Mouse (Mus musculus) kidney, embryonic 14.5 days (tissue): Measurements from ENCODE around the gene Epha6. TPM values are rescaled to one million over a fixed set of nuclear protein-coding genes. Genes with fewer than 3 reads are reported as not detected.

ENCODE experiments used
- ATAC-seq: fragments of 200-750 bp; cut with Nextera tagmentation; 2 replicates; pipeline ENCODE4 v1.8.0; 2017; ENCODE audit warnings: moderate number of reproducible peaks, mild to moderate bottlenecking, moderate TSS enrichment, moderate library complexity; ENCODE audit not compliant: low FRiP score, low TSS enrichment
- H3K27ac ChIP-seq: fragments of 300-500 bp; sonication (generic); 2 replicates; pipeline ENCODE4 v1.5.1; 2014; ENCODE audit warnings: low read depth, mild to moderate bottlenecking, low read length, moderate library complexity, mixed read lengths
- H3K27me3 ChIP-seq: fragments of 300-500 bp; sonication (generic); 2 replicates; pipeline ENCODE4 v1.6.1; 2014; ENCODE audit warnings: mild to moderate bottlenecking, low read length; ENCODE audit not compliant: control insufficient read depth, insufficient read depth
- H3K36me3 ChIP-seq: fragments of 300-500 bp; sonication (generic); 2 replicates; pipeline ENCODE4 v1.6.1; 2014; ENCODE audit warnings: low read length, mixed read lengths; ENCODE audit not compliant: control insufficient read depth, insufficient read depth
- H3K4me1 ChIP-seq: fragments of 300-500 bp; sonication (generic); 2 replicates; pipeline ENCODE4 v1.6.1; 2014; ENCODE audit warnings: low read length, mixed read lengths; ENCODE audit not compliant: control insufficient read depth, insufficient read depth
- H3K4me2 ChIP-seq: fragments of 300-500 bp; sonication (generic); replicated peaks from 2 replicates; pipeline ENCODE4 v1.6.1; 2014; ENCODE audit warnings: low read depth, mild to moderate bottlenecking, low read length
- H3K4me3 ChIP-seq: fragments of 300-500 bp; sonication (generic); 2 replicates; pipeline ENCODE4 v1.5.1; 2014; ENCODE audit warnings: mild to moderate bottlenecking, low read length
- H3K9ac ChIP-seq: fragments of 300-500 bp; sonication (generic); 2 replicates; pipeline ENCODE4 v1.6.1; 2014; ENCODE audit warnings: low read depth, mild to moderate bottlenecking, low read length, moderate library complexity
- H3K9me3 ChIP-seq: fragments of 300-500 bp; sonication (generic); 2 replicates; pipeline ENCODE4 v1.6.1; 2016; ENCODE audit warnings: low read length; ENCODE audit not compliant: control insufficient read depth
- WGBS: fragments of 180-500 bp; shearing (Covaris S2); extraction: QIAGEN DNeasy Blood & Tissue Kit; methylation state at CpG from one replicate; pipeline ENCODE4 v1.1.7; 2014; 5-methylcytosine and 5-hydroxymethylcytosine counted together
- polyA plus RNA-seq: library from polyadenylated mRNA; unstranded; fragments of >200 nt; fragmentation: Nextera tagmentation; extraction: Ambion mirVana; gene quantifications from 2 replicates; pipeline ENCODE4 v1.2.1, GENCODE M21; 2014

The Epha6 gene
- polyA plus RNA-seq, 1 experiment from 2014 or later = 0.11 TPM

- no peak overlapping the region for H3K4me2 ChIP-seq
- H3K27me3 ChIP-seq = no peaks in the 10 kb centered on the region
- no peak overlapping the region for H3K9ac ChIP-seq
- WGBS = 71% methylated on average over 5 of the region's 5 CpGs
- H3K36me3 ChIP-seq = no peaks in the 10 kb centered on the region
- H3K4me3 ChIP-seq = no peak overlapping the region
- ATAC-seq = no peak
- no peaks in the 10 kb centered on the region for H3K9me3 ChIP-seq
- no peaks in the 10 kb centered on the region for H3K4me1 ChIP-seq
- H3K27ac ChIP-seq = no peak overlapping the region
Observed at GRCm38 (mm10) chr16:59685135-59685534, 920.2 kb downstream of the Epha6 start.

- no peaks in the 10 kb centered on the region for H3K36me3 ChIP-seq
- H3K4me1 ChIP-seq = no peaks in the 10 kb centered on the region
- no peaks in the 10 kb centered on the region for H3K9me3 ChIP-seq
- no peak overlapping the region for H3K27ac ChIP-seq
- no peaks in the 10 kb centered on the region for H3K27me3 ChIP-seq
- H3K4me2 ChIP-seq = no peak overlapping the region
- WGBS = 5% methylated on average over 8 of the region's 8 CpGs
- H3K9ac ChIP-seq = no peak overlapping the region
- ATAC-seq = peak; percentile 95
- no peak overlapping the region for H3K4me3 ChIP-seq
Observed at GRCm38 (mm10) chr16:59683434-59683833, 921.9 kb downstream of the Epha6 start.

DNA sequence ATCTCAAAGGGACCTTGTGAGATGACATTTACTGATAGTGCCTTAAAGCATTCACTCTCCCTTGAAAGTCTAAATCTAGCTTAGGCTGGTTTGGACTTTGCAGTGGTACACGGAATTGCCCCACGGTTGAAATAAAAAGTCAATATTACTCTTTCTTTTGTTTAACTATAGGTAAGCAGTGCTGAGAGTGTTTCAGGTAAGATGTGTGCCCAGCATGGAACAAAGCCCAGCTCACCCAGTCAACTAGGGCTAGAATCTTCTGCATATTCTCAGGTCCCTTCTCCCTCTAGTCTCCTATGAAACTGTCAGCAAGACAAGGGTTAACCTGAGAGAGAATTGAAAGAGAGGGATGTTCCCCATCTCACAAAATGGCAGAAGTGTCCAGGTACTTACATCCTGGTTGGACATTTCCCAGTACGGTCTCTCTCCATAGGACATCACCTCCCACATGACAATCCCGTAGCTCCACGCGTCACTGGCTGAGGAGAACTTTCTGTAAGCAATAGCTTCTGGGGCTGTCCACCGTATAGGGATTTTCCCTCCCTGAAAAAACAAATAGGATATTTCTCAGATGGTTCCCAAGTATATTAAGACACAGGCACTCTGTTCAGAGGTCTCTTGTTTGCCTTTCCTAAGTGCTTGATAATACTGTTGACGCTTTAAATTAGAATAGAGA is 923.0 kb downstream of the Epha6 start:
- H3K36me3 ChIP-seq = no peaks in the 10 kb centered on the region
- WGBS = 83% methylated on average over 8 of the region's 8 CpGs
- H3K9me3 ChIP-seq = no peaks in the 10 kb centered on the region
- H3K27ac ChIP-seq = no peak overlapping the region
- H3K9ac ChIP-seq = no peak overlapping the region
- ATAC-seq = no peak
- H3K27me3 ChIP-seq = no peaks in the 10 kb centered on the region
- no peak overlapping the region for H3K4me3 ChIP-seq
- H3K4me1 ChIP-seq = no peaks in the 10 kb centered on the region
- H3K4me2 ChIP-seq = no peak overlapping the region

DNA sequence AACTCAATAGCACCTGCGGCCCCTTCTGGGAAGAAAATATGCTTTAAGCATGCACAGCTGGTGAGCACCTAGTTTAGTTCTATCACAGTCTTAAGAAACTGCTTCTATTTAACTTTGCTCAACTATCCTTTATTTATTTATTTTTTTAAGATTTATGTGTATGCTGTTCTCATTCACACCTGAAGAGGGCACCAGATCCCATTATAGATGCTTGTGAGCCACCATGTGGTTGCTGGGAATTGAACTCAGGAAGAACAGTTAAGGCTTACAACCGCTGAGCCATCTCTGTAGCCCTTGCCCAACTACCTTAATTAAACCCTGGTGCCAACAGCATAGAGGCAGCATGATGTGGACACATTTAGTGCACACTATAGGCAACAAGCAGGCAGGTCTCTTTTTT is 938.4 kb downstream of the Epha6 start:
- Histone ChIP-seq H3K27ac (no peak overlapping the region), H3K9ac (no peak overlapping the region), H3K4me2 (no peak overlapping the region), H3K4me3 (no peak overlapping the region), H3K4me1 (no peaks in the 10 kb centered on the region), H3K27me3 (no peaks in the 10 kb centered on the region), H3K9me3 (no peaks in the 10 kb centered on the region), H3K36me3 (no peaks in the 10 kb centered on the region)
- no peak for ATAC-seq
- WGBS = 79% methylated on average over 2 of the region's 2 CpGs

DNA sequence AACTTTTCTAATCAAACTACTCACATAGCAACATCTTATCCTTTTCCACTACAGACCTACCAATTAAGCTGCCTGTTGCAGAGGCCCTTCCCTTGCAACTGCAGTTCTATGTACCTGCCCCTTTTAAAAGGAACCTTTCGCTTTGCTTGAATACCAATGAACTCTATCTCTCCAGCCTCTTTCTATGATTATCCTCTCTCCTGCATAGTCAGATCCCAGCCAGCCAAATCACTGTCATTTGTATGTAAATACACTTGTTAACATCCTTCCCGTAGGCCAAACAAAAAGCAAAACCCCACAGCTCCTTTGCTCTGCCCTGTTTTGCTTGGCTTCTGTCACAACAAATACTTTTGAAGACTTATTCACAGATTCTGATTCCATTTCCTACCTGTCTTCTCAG is 961.6 kb downstream of the Epha6 start:
- Histone ChIP-seq H3K27ac (no peak overlapping the region), H3K4me1 (no peaks in the 10 kb centered on the region), H3K9ac (no peak overlapping the region), H3K9me3 (no peaks in the 10 kb centered on the region), H3K36me3 (no peaks in the 10 kb centered on the region), H3K27me3 (no peaks in the 10 kb centered on the region), H3K4me3 (no peak overlapping the region), H3K4me2 (no peak overlapping the region)
- WGBS = 75% methylated on average over 2 of the region's 2 CpGs
- ATAC-seq = no peak

DNA sequence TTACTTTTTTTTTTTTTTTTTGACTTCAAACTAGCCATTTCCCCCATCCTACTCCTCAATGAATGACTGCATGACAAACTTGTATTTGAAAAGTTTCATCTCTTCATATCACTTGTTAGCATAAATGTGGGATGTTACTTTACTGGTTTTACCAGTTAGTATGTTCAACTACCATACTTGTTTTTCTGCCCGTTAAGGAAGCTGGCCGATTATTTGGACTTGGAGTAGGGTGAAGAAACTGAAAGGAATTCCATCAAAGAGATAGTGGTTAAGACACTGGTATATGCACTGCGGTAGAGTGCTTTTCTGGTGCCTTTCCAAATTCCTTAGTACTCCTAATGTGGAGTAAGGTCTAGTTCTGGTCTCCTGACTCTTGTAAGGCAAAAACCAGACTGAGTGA is 965.3 kb downstream of the Epha6 start:
- Histone ChIP-seq H3K4me2 (peak overlapping the region; percentile 66), H3K4me3 (no peak overlapping the region)
- no peak for ATAC-seq

GRCm38 (mm10) chr16:59639102-59639691 is 966.1 kb downstream of the Epha6 start, which contains the start of gene Arl6:
Gene Arl6 (minus strand): TSS chr16:59639391.
- Histone ChIP-seq H3K9ac (peak within 1 kb of the TSS; percentile 75), H3K4me2 (peak within 1 kb of the TSS; percentile 66), H3K4me1 (0 out of 2 replicates have a peak, but pooled peaks cover 2% of the 10 kb centered on the region), H3K27ac (peak within 1 kb of the TSS; percentile 99), H3K36me3 (no peaks in the 10 kb centered on the region), H3K9me3 (no peaks in the 10 kb centered on the region), H3K4me3 (peak within 1 kb of the TSS; percentile 72), H3K27me3 (no peaks in the 10 kb centered on the region)
- under 1% methylated on average over 46 of the region's 46 CpGs for WGBS
- peak; percentile 99 for ATAC-seq

More for the DNA sequence above, 965.3 kb downstream of the Epha6 start:
- no peak overlapping the region for H3K27ac ChIP-seq
- no peaks in the 10 kb centered on the region for H3K9me3 ChIP-seq
- H3K27me3 ChIP-seq = no peaks in the 10 kb centered on the region
- H3K9ac ChIP-seq = no peak overlapping the region
- no peaks in the 10 kb centered on the region for H3K36me3 ChIP-seq
- H3K4me1 ChIP-seq = 0 out of 2 replicates have a peak, but pooled peaks cover 2% of the 10 kb centered on the region
- WGBS = 87% methylated on average over 3 of the region's 3 CpGs

- no peak overlapping the region for H3K27ac ChIP-seq
- H3K9ac ChIP-seq = no peak overlapping the region
- no peaks in the 10 kb centered on the region for H3K9me3 ChIP-seq
- H3K4me2 ChIP-seq = no peak overlapping the region
- no peak for ATAC-seq
- no peaks in the 10 kb centered on the region for H3K36me3 ChIP-seq
- 85% methylated on average over 2 of the region's 2 CpGs for WGBS
- no peaks in the 10 kb centered on the region for H3K27me3 ChIP-seq
- H3K4me3 ChIP-seq = no peak overlapping the region
- 0 out of 2 replicates have a peak, but pooled peaks cover 2% of the 10 kb centered on the region for H3K4me1 ChIP-seq
Observed at GRCm38 (mm10) chr16:59634598-59634997, 970.7 kb downstream of the Epha6 start.

GRCm38 (mm10) chr16:59621554-59621953 is 983.8 kb downstream of the Epha6 start:
- no peaks in the 10 kb centered on the region for H3K9me3 ChIP-seq
- WGBS = 97% methylated on average over 2 of the region's 2 CpGs
- H3K36me3 ChIP-seq = no peaks in the 10 kb centered on the region
- no peak for ATAC-seq
- no peak overlapping the region for H3K27ac ChIP-seq
- no peaks in the 10 kb centered on the region for H3K4me1 ChIP-seq
- H3K4me2 ChIP-seq = no peak overlapping the region
- no peak overlapping the region for H3K9ac ChIP-seq
- H3K27me3 ChIP-seq = no peaks in the 10 kb centered on the region
- no peak overlapping the region for H3K4me3 ChIP-seq
